Mouse (Mus musculus) adrenal gland, adult 18-20 months (tissue): ENCODE measurements around the gene Eif3g. TPM values are rescaled to one million over a fixed set of nuclear protein-coding genes. Genes with fewer than 3 reads are reported as not detected.

ENCODE experiments used
- DNase-seq, 2 experiments: peaks; one replicate each; pipeline ENCODE4 v3.0.0; 2021 to 2022; ENCODE audit warnings: low spot score in 2 of 2
- total RNA-seq, 2 experiments: library from RNA; stranded (reverse); gene quantifications; 1 replicate in 1 of 2; 2 replicates in 1 of 2; pipeline ENCODE4 v1.2.3; 2021

Eif3g gene
- total RNA-seq, 2 experiments from 2014 or later = 156 to 162 TPM

DNA sequence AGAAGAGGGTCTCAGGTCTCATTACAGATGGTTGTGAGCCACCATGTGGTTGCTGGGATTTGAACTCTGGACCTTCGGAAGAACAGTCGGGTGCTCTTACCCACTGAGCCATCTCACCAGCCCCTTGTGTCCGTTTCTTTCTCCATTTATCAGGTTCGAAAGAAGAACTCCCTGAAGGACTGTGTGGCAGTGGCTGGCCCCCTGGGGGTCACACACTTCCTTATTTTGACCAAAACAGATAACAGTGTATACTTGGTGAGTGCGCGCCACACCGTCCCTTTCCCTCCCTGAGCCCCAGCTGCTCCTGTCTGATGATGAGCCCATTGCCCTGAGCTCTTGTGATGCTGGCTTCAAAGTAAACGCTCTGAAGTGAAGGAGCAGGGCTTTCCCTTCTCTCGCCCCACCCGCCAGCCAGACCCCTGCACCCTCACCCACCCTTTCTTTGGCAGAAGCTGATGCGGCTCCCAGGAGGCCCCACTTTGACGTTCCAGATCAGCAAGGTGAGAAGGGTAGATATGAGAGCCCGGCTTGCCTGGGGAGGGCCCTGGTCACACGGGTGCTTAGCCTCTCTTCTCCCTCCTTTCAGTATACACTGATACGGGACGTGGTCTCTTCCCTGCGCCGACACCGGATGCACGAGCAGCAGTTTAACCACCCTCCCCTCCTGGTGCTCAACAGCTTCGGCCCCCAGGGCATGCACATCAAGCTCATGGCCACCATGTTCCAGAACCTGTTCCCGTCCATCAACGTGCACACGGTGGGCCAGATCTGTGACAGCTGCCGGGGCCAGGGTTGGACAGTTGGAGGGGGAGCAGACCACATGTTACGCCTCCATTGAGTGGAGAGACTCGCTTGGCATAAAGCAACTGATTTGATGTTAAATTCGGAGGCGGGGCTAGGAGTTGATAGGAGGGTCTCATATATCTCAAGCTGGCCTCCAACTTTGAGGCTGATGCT, 9.0 kb downstream of the Eif3g start:
- no peak for DNase-seq

DNA sequence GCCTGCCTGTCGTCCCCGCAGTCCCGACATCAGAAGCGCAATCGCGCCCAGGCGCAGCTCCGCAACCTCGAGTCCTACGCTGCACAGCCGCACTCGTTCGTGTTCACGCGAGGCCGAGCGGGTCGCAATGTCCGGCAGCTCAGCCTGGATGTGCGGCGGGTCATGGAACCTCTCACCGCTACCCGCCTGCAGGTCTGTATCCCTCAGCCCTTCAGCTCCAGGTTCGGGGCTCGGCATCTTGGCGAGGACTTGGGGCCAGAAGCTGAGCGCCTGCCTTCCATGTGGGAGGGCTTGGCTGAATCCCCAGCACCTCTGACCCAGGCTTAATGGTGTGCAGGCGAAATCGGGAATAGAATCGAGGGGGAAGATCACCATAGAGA, 10.0 kb downstream of the Eif3g start:
- DNase-seq = no peak

DNA sequence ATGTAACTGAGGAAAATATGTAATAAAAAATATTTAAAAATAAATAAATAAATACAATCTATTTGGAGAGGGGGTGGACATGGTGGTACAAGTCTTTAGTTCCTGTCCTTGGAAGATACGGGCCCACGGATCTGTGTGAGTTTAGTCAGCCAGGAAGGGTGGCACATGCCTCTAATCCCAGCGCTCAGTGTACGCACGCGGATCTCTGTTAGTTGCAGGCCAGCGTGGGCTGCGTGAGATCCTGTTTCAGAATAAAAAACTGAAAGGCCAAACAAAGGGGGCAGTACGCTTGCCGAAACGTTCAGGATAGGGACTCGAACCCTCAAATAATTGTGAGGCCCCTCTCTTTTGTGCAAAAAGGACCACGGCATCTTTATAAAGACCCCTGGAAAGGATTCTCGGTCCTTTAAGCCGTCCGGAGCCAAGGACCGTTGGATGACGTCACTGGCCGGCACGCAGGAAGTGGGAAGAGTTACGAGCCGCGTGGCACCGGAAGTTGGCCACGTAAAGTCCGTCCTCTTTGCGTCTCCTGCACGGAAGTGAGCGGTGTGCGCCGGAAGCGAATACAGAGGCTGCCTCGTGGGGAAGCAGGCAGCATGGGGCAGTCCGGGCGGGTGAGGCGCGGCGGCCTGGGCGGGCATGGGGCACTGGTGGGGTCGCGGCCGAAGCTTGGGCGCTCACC, 10.6 kb downstream of the Eif3g start, which contains the start of gene Ppan:
Gene Ppan (plus strand): TSS at position 472 of the 682 bp plus-strand sequence.
- DNase-seq = peak; percentile 89 to 91

DNA sequence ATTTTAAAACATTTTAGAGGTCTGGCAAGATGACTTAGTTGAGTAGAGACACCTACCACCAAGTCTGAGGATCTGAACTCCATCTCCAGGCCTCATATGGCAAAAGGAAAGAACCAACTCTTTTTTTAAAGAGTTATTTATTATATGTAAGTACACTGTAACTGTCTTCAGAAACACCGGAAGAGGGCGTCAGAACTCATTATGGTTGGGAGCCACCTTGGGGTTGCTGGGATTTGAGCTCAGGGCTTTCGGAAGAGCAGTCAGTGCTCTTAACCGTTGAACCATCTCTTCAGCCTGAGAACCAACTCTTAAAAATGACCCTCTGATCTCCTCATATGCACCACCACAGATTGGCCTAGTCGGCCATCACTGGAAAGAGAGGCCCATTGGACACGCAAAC, 11.2 kb downstream of the Eif3g start:
- DNase-seq = no peak

- no peak for DNase-seq
These were observed 11.9 kb downstream of the Eif3g start for GRCm38 (mm10) chr9:20886563-20886962.

DNA sequence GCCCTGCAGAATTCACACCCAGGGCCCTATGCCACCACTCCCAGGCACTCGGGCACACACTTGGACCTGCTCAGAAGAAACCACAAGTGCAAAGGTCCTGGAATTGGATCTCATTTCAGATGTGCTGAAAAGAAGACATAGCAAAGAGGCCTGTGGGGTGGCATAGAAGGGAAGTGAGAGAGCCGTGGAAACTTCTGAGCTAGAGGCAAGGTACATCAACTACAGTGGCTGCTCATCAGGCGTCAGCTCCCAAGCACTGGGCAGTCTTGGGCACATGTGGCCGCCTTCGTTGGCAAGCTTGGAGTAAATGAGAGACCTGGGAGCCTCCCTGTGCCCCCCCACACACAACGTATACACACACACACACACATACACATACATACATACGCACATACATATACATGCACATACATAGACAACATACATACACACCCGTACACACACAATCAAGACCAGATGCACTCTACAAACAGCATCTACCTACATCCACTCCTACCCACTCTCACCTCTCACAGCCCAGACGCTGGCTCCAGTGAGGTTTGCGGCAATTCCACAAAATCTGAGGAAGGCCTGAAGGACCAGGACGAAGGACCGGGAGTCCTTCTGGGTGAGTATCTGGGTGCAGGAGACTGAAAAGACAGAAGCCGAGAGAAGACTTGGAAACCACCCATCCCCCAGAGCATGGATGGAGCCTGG, 19.2 kb downstream of the Eif3g start, which contains the start of gene Angptl6:
Gene Angptl6 (minus strand): TSS at position 631 of the 696 bp plus-strand sequence.
- no peak for DNase-seq

DNA sequence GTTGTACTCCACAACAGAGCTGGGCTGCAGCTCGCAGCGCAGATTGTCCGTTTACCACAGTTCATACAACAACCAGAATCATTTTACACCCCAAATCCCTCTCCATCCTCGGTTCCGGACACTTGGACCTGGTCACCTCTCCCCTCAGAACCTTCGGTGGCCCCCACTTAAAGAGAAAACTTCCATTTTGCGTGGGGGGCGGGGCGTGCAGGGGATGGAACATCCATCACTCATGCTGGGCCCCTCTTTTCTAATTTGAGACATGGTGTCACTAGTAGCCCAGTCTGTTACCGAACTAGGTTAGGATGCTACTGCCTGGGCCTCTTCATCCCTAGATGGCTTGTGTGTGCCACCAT, 19.7 kb downstream of the Eif3g start:
- peak; percentile 45 to 47 for DNase-seq

DNA sequence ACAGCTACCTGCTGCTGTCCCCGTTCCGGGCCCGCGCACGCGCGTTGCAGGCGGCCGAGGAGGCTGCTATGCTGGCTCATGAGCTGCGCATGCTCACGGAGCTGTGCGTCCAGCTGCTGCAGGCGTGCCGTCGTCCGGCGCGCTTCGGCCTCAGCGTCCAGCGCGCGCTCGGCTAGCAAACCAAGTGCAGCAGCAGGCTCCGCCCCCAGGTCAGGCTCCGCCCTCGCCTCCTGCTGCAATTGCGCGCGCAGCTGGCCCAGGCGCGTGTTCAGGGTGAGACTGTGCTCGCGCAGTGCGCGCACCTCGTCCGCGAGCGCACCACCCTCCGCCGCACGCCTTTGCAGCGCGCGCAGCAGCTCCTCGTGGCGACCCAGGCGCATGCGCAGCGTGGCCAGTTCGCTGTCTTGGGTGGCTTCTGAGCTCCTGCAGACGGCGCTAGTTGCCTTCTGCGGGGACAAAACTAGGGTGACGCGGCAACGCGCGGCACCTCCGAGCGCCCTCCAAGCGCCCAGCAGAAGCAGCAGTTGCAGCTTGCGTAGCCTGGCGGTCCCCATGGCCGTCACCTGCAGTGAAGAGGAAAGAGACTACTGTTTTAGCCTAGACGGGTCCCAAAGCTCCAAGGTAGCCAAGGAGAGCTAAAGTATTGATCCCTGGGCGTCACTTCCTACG, 20.2 kb downstream of the Eif3g start:
- DNase-seq = peak; percentile 98 to 99

- no peak for DNase-seq
These were observed 21.0 kb downstream of the Eif3g start for GRCm38 (mm10) chr9:20877118-20878040.

GRCm38 (mm10) chr9:20876318-20877117, 21.9 kb downstream of the Eif3g start:
- no peak for DNase-seq

DNA sequence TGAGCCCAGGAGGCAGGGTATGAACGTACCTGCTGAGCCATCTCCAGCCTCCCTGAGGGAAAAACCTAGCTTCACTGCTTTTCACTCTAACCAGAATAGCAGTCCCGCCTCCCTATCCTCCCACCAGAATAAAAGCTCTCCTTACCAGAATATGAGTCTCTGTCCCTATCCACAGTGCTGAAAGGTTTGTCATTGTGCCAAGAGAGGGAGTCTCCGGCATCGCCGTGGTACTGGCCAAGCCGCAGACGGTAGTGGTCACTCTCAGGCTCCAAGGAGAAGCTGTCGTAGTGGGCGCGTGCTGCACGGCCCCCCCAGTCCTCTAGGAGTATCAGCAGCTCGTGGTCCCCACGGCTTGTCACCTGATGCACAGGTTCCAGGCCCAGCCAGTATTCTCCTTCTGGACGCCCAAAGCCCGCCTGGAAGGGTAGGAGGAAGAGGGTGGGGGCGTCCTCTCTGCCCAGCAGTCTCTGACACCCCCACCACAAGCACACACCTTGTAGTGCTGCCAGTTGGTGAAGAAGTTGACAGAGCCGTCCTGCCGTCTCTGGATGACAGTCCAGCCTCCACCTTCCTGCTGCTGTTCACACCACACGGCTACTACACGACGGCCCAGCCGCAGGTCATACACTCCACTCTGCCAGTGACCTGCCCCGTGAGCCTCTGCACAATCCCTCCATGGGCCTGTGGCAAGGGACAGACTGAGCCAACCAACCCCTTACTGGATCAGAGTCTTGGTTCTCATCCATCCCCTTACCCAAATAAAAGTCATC, 23.2 kb downstream of the Eif3g start:
- DNase-seq = no peak

DNA sequence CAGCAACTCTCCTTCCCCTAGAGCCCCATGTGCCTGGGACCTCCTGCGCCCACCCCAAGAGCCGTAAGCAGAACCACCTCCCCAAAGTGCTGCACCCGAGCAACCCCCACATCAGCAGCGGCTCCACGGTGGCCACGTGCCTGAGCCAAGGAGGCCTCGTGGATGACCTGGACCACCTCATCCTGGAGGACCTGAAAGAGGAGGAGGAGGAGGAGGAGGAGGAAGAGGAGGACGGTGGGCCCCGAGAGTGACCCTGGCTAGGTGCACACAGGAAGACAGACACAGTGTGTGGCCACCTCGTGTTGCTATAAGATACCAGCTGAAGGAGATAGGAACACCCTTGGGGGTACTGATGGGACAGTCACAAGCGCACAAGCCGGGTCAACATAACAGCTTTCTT, 24.9 kb downstream of the Eif3g start:
- no peak for DNase-seq

DNA sequence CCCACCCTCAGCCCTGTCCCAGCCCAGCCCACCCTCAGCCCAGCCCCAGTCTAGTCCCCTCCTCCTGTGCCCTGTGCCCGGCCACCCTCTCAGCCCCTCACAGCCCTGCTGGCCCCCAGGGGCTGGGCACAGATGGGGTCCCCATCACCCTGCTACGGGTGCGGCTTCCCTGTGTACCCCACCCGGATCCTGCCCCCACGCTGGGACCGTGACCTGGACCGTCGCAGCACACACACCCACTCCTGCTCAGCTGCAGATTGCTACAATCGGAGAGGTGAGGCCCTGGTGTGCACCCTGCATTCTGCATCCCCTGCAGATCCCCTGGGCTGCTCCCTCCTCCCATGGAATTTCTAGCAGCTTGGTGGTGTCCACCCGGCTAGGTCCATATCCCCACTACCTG, 25.4 kb downstream of the Eif3g start:
- DNase-seq = no peak

DNA sequence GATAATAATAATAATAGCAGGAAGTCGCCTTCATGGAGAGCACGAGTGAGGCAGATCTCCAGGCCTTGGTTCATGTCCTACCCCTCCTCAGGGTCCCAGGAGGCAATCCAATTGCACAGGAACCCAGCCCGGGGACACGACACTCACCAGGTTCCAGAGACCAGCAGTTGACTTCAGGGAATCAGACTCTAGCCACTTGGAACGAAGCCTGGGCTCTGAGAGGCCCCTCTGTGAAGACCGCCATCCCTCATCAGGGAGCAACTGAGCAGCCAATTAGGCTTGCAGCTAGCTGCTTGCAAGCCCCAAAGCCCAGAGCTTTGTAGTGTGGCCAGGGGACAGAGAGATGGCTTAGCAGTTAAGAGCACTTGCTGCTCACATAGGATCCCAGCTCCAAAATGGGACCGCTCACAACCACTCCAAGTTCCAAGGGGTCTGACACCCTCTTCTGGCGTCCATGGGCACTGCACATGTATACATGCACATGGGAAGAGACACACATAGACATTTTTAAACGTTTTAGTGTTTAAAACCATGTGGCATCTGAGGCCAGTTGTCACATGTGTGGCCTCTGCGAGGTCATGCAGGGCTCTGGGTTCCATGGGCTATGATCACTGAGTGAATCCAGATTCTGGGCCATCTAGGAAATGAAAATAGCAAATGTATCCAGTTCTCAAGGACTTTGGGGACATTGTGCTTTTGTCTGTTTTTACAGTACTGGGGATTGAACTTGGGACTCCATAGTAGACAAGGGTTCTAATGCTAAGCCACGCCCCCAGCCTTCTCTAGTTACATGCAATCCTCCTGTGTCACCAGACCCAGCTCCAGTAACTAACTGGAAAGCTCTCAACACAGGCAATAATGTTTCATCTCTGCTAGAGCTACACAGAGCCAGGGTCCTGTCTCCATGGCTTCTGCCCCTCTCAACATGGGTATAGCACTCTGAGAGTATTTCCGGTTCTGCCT, 27.9 kb downstream of the Eif3g start:
- DNase-seq = no peak

DNA sequence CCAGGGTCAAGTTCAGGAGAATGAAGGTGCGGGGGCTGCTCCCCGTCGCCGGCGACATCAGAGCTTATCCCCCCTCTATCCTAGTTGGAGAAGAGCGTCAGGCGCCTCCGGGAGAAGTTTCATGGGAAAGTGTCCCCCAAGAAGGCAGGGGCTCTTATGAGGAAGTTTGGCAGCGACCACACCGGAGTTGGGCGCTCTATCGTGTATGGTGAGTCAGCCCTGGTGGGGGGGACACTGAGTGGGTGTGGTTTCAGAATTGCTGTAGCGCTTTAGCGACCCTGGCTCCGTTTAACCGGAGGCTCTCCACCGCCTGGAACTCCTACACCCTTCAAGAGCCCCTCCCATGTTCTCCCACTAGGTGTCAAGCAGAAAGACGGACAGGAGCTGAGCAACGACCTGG, 29.2 kb downstream of the Eif3g start:
- peak in 1 of 2 experiments; percentile 28 for DNase-seq

DNA sequence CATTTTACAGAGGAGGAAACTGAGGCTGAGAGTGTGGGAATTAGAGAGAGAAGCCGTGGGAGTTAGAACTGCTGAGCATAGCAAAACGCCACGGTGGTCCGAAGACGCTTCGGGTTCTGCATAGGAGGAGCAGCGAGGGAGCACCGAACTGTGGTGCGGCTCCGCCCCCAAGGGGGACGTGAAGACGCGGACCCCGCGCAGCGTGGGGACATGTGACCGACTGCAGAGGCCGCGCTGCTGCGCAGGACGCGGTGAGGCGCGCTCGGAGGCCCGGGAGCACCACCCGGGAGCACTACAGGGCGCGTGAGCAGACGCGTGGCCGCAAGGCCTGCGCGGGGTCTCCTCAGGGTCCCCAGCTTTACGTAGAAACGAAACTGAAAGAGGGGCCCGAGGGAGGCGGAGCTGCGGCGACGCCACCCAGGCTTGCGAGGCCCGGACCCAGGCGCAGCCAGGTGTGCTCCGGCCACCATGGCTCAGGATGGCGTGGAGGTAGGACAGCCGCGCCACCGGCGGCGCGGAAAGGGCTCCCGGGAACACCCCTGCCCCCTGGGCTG, 29.9 kb downstream of the Eif3g start, which contains the start of gene A230050P20Rik:
Gene A230050P20Rik (plus strand): TSS at position 195 of the 554 bp plus-strand sequence.
- DNase-seq = peak; percentile 56 to 69

DNA sequence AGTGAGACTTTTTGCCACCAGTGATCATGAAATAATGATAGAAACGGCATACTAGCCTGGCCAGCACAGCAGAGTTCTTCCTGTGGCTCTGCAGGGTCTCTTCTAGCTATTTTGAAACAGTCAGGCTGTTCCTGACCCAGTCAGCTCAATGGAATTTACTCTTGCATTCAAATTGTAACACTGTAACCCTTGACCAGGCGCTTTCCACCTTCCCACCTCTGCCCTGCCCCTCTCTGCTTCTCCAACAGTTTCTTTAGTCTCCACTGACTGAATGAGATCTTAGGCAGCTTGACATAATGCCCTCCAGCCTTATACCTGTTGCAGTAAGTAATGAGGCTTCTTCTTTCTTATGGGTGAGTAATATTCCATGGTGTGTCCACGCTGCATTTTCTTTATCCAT, 31.5 kb downstream of the Eif3g start:
- DNase-seq = no peak
